Mouse (Mus musculus): ENCODE measurements around the gene Olfr323.

DNA sequence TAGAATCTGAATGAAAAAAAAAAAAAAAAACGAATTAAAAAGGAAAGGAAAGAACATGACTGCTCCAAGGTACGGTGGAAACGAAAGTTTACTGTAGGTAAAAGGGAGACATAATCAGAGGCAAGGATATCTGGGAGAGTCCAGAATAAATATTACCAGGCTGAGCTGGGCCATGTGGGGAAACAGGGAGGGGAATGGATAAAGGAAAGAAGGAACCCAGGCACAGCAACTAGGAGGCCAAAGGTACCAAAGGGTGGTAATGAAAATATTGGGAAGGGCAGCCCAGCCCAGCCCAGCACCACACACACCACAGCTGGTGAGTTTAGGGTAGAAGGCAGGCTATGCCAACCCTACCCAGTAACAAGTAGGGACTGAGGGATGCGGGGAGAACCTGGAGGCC lies 4.6 kb upstream of the Olfr323 start:
- TF ChIP-seq CTCF (IDR thresholded peaks at IDR 0.05; ENCODE audit: insufficient read depth, low read length) (no peak), POLR2A (IDR thresholded peaks at IDR 0.05; ENCODE audit: borderline replicate concordance, extremely low read depth, low read depth, low read length) (no peak)
